8 mouse cellular contexts compared by ENCODE assay signal in genomic region chr17:26253399-26253798, GRCm38 (mm10). TPM values are rescaled to one million over a fixed set of nuclear protein-coding genes. Genes with fewer than 3 reads are reported as not detected.
DNase-seq lines count a peak whose midpoint lies in the region; ATAC-seq and TF ChIP-seq lines count a peak whose summit lies in the region.

No protein-coding gene starts in this region.

- 1% methylated on average over 24 of the region's 24 CpGs for WGBS in kidney, embryonic 14.5 days
- under 1% methylated on average over 24 of the region's 24 CpGs for WGBS in bone marrow, adult 2 months
- WGBS in hindbrain, embryonic 15.5 days: 0% methylated on average over 24 of the region's 24 CpGs
- under 1% methylated on average over 24 of the region's 24 CpGs for WGBS in midbrain, embryonic 16.5 days

- peaks cover 8% of the 10 kb centered on the region for H3K4me1 ChIP-seq in kidney, embryonic 14.5 days (ENCODE audit: control insufficient read depth, insufficient read depth, low read length)
- peaks cover 1% of the 10 kb centered on the region; the same call in 1 of the 2 replicates for H3K4me1 ChIP-seq in bone marrow, adult 2 months (ENCODE audit: control insufficient read depth, insufficient read depth, low read length)
- H3K4me1 ChIP-seq in hindbrain, embryonic 15.5 days (replicated peaks): peaks cover 13% of the 10 kb centered on the region
- H3K4me1 ChIP-seq in midbrain, embryonic 16.5 days (ENCODE audit: control insufficient read depth, insufficient read depth, low read length): peaks cover 16% of the 10 kb centered on the region

- no peak for DNase-seq in kidney, postnatal 14 days
- DNase-seq in embryo, embryonic 10 days (ENCODE audit: low spot score): no peak
- DNase-seq in cerebellum, adult 11 months: no peak
- DNase-seq in testis, postnatal 14 days (ENCODE audit: low spot score): no peak

- peak overlapping the region; percentile 97 for H3K4me3 ChIP-seq in kidney, embryonic 14.5 days (ENCODE audit: low read length)
- H3K4me3 ChIP-seq in bone marrow, adult 2 months (replicated peaks; ENCODE audit: control insufficient read depth, low read depth, low read length): peak overlapping the region; percentile 95
- H3K4me3 ChIP-seq in hindbrain, embryonic 15.5 days: peak overlapping the region; percentile 96
- H3K4me3 ChIP-seq in midbrain, embryonic 16.5 days (ENCODE audit: low read depth, low read length): peak overlapping the region; percentile 97

- no peak for ATAC-seq in kidney, embryonic 14.5 days (ENCODE audit: low FRiP score, low TSS enrichment)
- no peak for ATAC-seq in hindbrain, embryonic 15.5 days (ENCODE audit: low FRiP score, low read depth)
- ATAC-seq in midbrain, embryonic 16.5 days: no peak

- peak overlapping the region; percentile 99 for H3K27ac ChIP-seq in kidney, embryonic 14.5 days (ENCODE audit: low read depth, low read length)
- H3K27ac ChIP-seq in bone marrow, adult 2 months (ENCODE audit: control insufficient read depth, insufficient read depth, low read depth, low read length, poor library complexity): peak overlapping the region; percentile 95
- peak overlapping the region; percentile 99 for H3K27ac ChIP-seq in hindbrain, embryonic 15.5 days (replicated peaks)
- H3K27ac ChIP-seq in midbrain, embryonic 16.5 days (ENCODE audit: low read length): peak overlapping the region; percentile 98

- peak overlapping the region; percentile 97 for H3K9ac ChIP-seq in kidney, embryonic 14.5 days (ENCODE audit: low read depth, low read length)
- H3K9ac ChIP-seq in hindbrain, embryonic 15.5 days: peak overlapping the region; percentile 96
- H3K9ac ChIP-seq in midbrain, embryonic 16.5 days (ENCODE audit: low read depth, low read length): peak overlapping the region; percentile 94

- H3K27me3 ChIP-seq in kidney, embryonic 14.5 days (ENCODE audit: control insufficient read depth, insufficient read depth, low read length): no peaks in the 10 kb centered on the region
- H3K27me3 ChIP-seq in hindbrain, embryonic 15.5 days: no peaks in the 10 kb centered on the region
- no peaks in the 10 kb centered on the region; the same call in 1 of the 2 replicates for H3K27me3 ChIP-seq in midbrain, embryonic 16.5 days (ENCODE audit: control insufficient read depth, insufficient read depth, low read depth, low read length)

- TF ChIP-seq POLR2A in bone marrow, adult 2 months (IDR thresholded peaks at IDR 0.05; ENCODE audit: borderline replicate concordance, control insufficient read depth, low read depth, low read length): no peak

- peaks cover 31% of the 10 kb centered on the region for H3K36me3 ChIP-seq in kidney, embryonic 14.5 days (ENCODE audit: control insufficient read depth, insufficient read depth, low read length)
- peaks cover 24% of the 10 kb centered on the region for H3K36me3 ChIP-seq in hindbrain, embryonic 15.5 days
- 0 out of 2 replicates have a peak, but pooled peaks cover 2% of the 10 kb centered on the region for H3K36me3 ChIP-seq in midbrain, embryonic 16.5 days (ENCODE audit: control insufficient read depth, insufficient read depth, low read length)

- H3K4me2 ChIP-seq in kidney, embryonic 14.5 days (replicated peaks; ENCODE audit: low read depth, low read length): peak overlapping the region; percentile 56
- peak overlapping the region; percentile 75 for H3K4me2 ChIP-seq in hindbrain, embryonic 15.5 days
- peak overlapping the region; percentile 91 for H3K4me2 ChIP-seq in midbrain, embryonic 16.5 days (ENCODE audit: low read length)

- no peaks in the 10 kb centered on the region for H3K9me3 ChIP-seq in kidney, embryonic 14.5 days (ENCODE audit: control insufficient read depth, low read length)
- H3K9me3 ChIP-seq in hindbrain, embryonic 15.5 days: no peaks in the 10 kb centered on the region
- no peaks in the 10 kb centered on the region for H3K9me3 ChIP-seq in midbrain, embryonic 16.5 days (replicated peaks; ENCODE audit: control insufficient read depth, low read length, poor library complexity, severe bottlenecking)

- no peak for TF ChIP-seq CTCF in bone marrow, adult 2 months (IDR thresholded peaks at IDR 0.05; ENCODE audit: control insufficient read depth, insufficient read depth, low read length)

RNA-seq across cellular contexts. Expression of gene Luc7l, which starts 0.7 kb away (rescaled TPM):
- 87.8 and 108 TPM in 2 replicates for polyA plus RNA-seq in kidney, embryonic 14.5 days (2014; fragmentation: Nextera tagmentation; extraction: Ambion mirVana)
- polyA plus RNA-seq in bone marrow, adult 2 months (2011; ENCODE audit: insufficient read depth, insufficient read length, low replicate concordance, missing spikeins): 45.6 and 59.8 TPM in 2 replicates
- 99.8 and 104 TPM in 2 replicates for polyA plus RNA-seq in hindbrain, embryonic 15.5 days (2015; fragmentation: Nextera tagmentation; extraction: Ambion mirVana)
- polyA plus RNA-seq in midbrain, embryonic 16.5 days (2015; fragmentation: Nextera tagmentation; extraction: Ambion mirVana): 114 and 124 TPM in 2 replicates

RNA-seq across cellular contexts. Expression of gene Fam234a, which starts 9.4 kb away (rescaled TPM):
- 27.9 and 40.4 TPM in 2 replicates for polyA plus RNA-seq in kidney, embryonic 14.5 days (2014; fragmentation: Nextera tagmentation; extraction: Ambion mirVana)
- polyA plus RNA-seq in bone marrow, adult 2 months (2011; ENCODE audit: insufficient read depth, insufficient read length, low replicate concordance, missing spikeins): 4.7 and 9.0 TPM in 2 replicates
- 34.2 and 35.6 TPM in 2 replicates for polyA plus RNA-seq in hindbrain, embryonic 15.5 days (2015; fragmentation: Nextera tagmentation; extraction: Ambion mirVana)
- polyA plus RNA-seq in midbrain, embryonic 16.5 days (2015; fragmentation: Nextera tagmentation; extraction: Ambion mirVana): 30.3 and 32.6 TPM in 2 replicates

RNA-seq across cellular contexts. Expression of gene Arhgdig, which starts 45.8 kb away (rescaled TPM):
- 6.3 and 6.9 TPM in 2 replicates for polyA plus RNA-seq in kidney, embryonic 14.5 days (2014; fragmentation: Nextera tagmentation; extraction: Ambion mirVana)
- polyA plus RNA-seq in bone marrow, adult 2 months (2011; ENCODE audit: insufficient read depth, insufficient read length, low replicate concordance, missing spikeins): 4.0 TPM in 1 of 2 replicates, not detected in the other
- polyA plus RNA-seq in hindbrain, embryonic 15.5 days (2015; fragmentation: Nextera tagmentation; extraction: Ambion mirVana): 193 and 206 TPM in 2 replicates
- polyA plus RNA-seq in midbrain, embryonic 16.5 days (2015; fragmentation: Nextera tagmentation; extraction: Ambion mirVana): 131 and 182 TPM in 2 replicates

RNA-seq across cellular contexts. Expression of gene Rgs11, which starts 50.6 kb away (rescaled TPM):
- polyA plus RNA-seq in kidney, embryonic 14.5 days (2014; fragmentation: Nextera tagmentation; extraction: Ambion mirVana): 5.2 and 5.9 TPM in 2 replicates
- 1.2 TPM in 1 of 2 replicates, not detected in the other for polyA plus RNA-seq in bone marrow, adult 2 months (2011; ENCODE audit: insufficient read depth, insufficient read length, low replicate concordance, missing spikeins)
- polyA plus RNA-seq in hindbrain, embryonic 15.5 days (2015; fragmentation: Nextera tagmentation; extraction: Ambion mirVana): 18.7 TPM in 2 replicates
- polyA plus RNA-seq in midbrain, embryonic 16.5 days (2015; fragmentation: Nextera tagmentation; extraction: Ambion mirVana): 10.2 and 13.6 TPM in 2 replicates

RNA-seq across cellular contexts. Expression of gene Pdia2, which starts 54.5 kb away (rescaled TPM):
- polyA plus RNA-seq in kidney, embryonic 14.5 days (2014; fragmentation: Nextera tagmentation; extraction: Ambion mirVana): 0.38 and 0.46 TPM in 2 replicates
- 10.9 and 23.9 TPM in 2 replicates for polyA plus RNA-seq in bone marrow, adult 2 months (2011; ENCODE audit: insufficient read depth, insufficient read length, low replicate concordance, missing spikeins)
- 0.13 and 0.38 TPM in 2 replicates for polyA plus RNA-seq in hindbrain, embryonic 15.5 days (2015; fragmentation: Nextera tagmentation; extraction: Ambion mirVana)
- 0.48 TPM in 1 of 2 replicates, not detected in the other for polyA plus RNA-seq in midbrain, embryonic 16.5 days (2015; fragmentation: Nextera tagmentation; extraction: Ambion mirVana)

Comparison
In these comparisons a context has a peak if more than half of its experiments do, and no peak if none do; other contexts are left out.
1. RNA of gene Arhgdig, which starts 45.8 kb away (polyA plus RNA-seq): 193 to 206 TPM in hindbrain, embryonic 15.5 days and 131 to 182 TPM in midbrain, embryonic 16.5 days; 6.3 to 6.9 TPM in kidney, embryonic 14.5 days and 4.0 TPM in bone marrow, adult 2 months; every median in the first group is over 10 times any median in the second.
2. Peak in every context shown above with its lines, with median percentiles within 50 percentile points of each other: H3K27ac ChIP-seq, H3K4me2 ChIP-seq, H3K4me3 ChIP-seq and H3K9ac ChIP-seq.